Mouse (Mus musculus) gastrocnemius, postnatal 25 days (tissue): ENCODE results near the gene Gm20219. TPM values are rescaled to one million over a fixed set of nuclear protein-coding genes. Genes with fewer than 3 reads are reported as not detected.
A peak's percentile ranks its signal among the peaks of the same experiment; 100 is the strongest.
"Not testable (repeated sequence)": the region's sequence is repeated elsewhere in the genome, so short reads cannot be mapped to it uniquely, and the experiment has no call there.

Experiments
- DNase-seq: peaks from one replicate; pipeline ENCODE4 v3.0.0; 2022
- total RNA-seq, 2 experiments: library from RNA; stranded (reverse); gene quantifications; 1 replicate in 1 of 2; 2 replicates in 1 of 2; pipeline ENCODE4 v1.2.3; 2021

Gene Gm20219
- total RNA-seq, 2 experiments from 2014 or later = 0.43 to 0.78 TPM

DNA sequence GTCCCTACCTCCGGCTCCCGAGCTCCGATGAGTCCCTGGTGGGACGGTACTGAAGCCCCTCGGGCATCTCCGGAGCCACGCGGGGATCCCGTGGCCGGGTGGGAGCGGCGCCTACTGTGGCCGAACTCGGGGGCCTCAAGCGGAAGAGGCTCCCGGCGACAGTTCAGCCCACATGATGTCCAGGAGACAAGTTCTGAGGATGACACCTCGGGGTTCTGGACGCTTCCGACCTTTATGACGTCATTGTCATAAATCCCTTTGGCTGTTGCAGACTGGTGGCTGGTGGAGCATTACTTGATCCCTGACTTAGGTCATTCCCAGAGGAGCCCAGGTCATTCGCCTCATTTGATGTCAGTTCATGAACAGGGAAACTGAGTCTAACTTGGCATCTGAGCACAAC lies 41.9 kb downstream of the Gm20219 start, which contains the start of gene Znrf4:
Gene Znrf4 (minus strand): TSS at position 122 of the 400 bp plus-strand sequence.
- no peak for DNase-seq

DNA sequence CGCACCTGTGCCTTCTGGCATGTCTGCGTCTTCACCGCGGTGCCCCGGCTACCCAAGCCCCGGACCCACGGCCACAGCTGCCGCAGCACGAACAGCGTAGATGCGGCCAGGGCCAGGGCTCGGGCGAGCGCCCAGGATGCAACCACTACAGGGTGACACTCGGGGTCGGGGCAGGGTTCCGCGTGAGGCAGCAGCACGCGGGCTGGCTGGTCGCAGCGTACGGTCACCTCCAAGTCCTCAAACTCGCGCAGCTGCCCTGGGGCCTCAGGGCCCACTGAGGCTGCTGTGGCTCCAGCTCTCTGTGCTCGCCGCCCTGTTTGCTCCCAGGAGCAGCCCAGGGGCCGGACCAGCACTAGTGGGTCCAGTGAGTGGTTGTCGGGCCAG lies 42.5 kb downstream of the Gm20219 start:
- DNase-seq = no peak

DNA sequence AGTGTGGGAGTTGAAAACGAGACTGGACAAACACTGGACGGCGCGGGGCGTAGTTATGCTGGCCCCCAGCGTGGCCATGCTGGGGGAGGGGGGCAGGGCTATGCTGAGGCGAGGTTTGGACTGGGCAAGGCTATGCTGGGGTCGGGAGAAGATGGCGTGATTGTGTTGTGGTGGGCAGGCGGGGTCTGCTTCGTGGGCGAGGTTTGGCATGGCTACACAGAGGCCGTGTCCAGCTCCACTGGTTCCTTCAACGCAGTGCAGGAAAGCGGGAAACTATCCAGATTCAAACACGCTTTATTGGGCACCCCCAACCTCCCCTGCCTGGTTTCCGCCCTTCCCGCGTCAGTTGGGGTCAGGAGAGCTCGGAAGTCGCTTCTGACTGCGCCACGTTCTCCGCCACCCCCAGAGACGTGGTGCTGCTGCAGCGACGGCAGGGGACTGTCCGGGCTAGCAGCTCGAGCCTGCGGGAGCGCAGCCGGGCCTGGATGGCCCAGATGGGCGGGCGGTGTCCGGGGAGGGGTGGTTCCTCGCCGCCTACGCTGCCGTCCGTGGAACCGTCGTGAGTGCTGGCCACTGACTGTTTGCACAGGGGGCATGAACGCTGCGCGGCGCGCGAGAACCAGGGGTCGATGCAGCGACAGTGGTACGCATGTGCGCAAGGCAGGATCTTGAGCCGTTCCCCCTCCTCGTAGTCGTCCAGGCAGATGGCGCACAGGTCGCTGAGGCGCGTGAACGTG lies 43.0 kb downstream of the Gm20219 start:
- DNase-seq = no peak

DNA sequence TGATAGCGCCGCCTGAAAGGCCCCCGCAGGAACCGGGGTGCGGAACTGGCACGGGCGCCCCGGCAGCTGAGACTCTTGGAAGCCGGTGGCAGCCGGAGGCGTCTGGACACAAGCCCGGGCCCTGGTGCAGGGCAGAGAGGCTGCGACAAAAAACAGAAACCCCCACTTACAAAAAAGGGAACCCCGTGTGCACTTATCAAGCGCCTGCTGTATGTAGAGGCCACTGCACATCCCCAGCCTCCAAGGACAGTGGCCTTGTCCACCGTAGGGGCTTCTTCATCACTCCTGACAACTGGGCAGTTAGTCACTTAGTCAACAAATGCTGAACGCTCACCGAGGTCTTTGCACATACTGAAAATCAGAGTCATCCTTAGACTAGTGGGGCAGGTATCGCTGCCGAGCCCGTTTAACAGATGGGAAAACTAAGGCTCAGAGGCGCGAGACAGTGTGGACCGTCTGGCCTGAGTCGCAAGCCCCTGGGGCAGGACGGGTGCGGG lies 43.7 kb downstream of the Gm20219 start:
- DNase-seq = no peak

DNA sequence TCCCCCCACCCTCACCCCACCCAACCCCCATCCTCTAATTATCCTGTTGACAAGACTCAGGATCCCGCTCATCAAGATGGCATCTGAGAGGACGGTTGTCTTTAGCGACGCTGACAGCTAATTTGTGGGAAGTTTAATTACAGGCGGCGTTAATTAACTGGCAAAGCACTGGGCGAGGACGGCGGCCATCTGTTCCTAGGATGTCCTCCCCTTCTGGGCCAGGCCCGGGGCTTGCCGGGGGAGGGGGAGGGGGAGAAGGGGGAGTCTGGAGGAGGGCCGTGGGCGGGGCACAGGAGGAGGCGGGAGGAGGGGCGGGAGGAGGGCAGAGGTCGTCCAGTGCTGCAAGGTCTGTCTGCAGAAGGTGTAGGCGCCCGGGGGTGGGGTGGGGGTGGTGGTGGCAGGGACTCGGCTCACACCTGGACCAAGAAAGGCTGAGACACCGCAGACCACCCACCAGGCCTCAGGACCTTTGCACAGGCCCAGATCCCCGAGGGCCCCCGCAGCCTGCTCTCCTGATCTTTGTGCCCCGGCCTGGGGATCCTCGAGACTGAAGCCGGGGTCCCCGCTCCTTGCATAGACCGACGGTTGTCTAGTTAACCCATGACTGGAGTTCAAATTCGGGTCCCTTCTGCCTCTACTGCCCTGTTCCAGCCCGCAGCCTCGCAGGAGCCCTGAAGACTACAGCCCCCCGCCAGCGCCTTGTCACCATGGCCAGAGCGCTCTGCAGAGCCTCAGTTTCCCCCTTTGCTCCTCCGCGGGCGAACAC lies 44.3 kb downstream of the Gm20219 start:
- DNase-seq = no peak

DNA sequence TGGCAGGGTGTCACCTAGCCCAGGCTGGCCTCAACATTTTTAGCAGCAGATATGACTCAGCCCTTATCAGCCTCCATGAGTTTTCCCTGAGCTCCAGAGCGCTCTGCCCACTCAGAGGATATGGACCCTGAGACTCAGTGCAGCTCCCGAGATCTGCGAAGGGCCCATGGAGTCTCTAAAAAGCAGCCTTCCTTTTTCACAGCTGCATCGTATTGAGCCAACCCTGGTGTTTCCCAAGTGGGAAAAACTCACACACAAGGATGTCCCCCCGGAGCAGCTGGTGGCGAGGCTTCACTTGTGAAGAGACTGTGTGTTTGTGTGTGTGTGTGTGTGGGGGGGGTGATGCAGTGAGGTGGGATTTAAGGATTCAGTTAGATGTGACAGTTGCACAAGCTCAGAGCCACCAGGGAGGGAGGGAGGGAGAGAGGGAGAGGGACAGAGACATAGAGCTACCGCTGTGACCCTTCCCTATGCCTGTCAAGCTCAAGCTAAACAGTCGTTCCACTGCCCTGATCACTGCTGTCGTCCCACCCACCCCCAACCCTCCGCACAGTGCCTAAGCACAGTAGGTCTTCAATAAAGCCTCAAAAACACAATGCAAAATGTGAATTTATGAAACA lies 45.1 kb downstream of the Gm20219 start:
- DNase-seq = no peak

DNA sequence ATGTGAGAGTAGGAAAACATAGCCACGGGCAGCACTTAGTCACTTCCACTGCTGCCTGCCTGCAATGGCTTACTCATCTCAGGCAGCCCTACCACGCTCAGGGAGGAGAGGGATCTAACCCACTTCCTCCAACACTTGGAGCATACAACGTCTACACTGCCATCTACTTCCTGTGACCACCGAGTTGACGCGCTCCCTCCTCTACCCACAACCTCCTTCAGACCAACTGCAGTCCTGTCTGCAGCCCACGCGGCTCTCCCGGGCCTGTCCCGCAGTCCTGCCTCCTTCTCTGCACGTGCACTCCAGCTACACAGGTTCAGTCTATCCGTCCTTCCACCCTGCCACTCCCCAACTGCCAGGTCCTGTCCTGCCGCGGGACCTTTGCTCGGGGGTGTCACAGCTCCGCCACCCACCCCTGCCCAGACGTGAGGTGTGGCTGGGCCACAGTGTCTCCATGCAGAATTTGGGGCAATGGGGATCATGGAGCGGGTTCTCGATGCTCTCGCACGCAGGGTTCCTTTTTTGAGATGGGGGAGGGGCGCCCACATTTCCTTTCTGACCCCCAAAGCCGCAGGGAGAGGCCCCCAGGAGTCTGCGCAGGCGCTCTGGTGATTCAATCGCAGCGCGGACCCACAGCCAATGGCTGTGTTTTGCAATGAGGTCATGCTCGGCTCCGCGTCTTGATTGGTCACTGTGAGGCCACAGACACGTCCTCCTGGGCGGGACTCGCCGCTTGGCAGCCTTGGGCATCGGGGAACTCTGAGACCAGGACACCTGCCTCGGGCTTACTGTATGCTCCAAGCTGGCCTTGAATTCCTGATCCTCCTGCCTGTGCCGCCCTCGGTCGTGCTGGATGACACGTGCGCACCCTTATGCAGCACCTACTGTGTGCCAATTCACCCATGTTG lies 46.8 kb downstream of the Gm20219 start:
- peak; percentile 93 for DNase-seq

DNA sequence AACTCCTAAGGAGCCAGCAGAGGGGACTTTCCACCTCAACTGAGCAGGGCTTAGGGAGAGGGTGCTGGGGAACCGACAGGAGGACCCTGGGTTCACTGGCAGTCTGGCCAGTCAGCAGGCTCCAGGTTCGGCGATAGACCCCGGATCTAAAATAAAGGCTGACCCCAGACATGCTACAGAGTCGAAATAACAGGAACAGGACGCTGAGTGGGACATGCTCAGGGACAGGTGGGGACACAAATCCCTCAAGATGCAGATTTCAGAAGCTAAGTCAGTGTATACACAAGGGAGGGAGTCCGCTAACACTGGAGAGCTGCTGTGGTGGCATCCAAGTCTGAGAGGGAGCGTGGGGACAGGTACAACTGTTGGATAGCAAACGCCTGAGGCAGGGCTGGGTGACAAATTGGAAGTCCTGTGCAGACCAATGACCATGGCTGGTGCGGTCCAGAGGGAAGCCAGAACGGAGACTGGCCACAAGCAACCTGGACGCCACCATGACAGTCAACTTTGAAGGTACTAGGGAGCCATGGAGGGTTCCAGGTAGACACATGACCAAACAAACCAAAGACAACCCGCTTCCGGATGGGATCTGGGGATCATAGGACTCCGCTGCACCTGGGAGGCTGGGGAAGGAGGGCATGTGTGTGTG lies 47.6 kb downstream of the Gm20219 start:
- DNase-seq = no peak

DNA sequence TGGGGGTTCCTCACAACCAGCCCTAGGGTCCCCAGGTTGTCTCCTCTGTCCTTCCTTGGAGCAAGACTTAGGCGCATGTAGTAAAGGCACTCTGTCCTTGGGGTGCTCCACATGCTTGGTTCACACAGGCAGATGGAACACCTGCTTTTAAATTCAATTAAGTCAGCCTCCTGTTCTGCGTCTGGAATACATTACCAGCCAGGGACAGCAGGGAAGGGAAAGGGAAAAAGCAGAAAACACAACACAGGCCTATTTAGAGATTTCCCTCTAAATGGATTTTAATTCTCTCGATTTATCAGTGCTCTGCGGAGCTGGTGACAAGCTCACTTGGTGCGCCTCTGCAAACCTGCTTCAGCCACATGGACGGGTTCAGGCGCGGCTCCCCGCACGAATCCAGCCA lies 48.8 kb downstream of the Gm20219 start:
- no peak for DNase-seq

DNA sequence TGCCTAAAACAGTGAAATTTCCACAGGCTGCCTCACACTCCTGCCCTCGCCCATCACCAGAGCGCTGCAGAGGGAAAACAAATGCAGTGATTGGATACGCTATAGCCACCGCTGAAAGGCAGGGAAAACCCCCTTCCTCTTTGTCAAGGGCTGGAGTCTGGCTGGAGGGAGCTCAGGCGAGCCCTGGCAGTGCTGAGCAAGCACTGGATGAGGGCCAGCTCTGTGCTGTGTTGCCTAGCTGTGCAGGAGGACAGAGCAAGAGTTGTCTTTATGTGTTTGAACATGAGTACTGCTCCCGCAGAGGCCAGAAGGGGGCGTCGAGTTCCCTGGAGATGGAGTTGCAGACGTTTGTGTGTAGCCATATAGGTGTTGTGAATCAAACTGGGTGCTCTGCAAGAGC lies 51.7 kb downstream of the Gm20219 start:
- DNase-seq = no peak

DNA sequence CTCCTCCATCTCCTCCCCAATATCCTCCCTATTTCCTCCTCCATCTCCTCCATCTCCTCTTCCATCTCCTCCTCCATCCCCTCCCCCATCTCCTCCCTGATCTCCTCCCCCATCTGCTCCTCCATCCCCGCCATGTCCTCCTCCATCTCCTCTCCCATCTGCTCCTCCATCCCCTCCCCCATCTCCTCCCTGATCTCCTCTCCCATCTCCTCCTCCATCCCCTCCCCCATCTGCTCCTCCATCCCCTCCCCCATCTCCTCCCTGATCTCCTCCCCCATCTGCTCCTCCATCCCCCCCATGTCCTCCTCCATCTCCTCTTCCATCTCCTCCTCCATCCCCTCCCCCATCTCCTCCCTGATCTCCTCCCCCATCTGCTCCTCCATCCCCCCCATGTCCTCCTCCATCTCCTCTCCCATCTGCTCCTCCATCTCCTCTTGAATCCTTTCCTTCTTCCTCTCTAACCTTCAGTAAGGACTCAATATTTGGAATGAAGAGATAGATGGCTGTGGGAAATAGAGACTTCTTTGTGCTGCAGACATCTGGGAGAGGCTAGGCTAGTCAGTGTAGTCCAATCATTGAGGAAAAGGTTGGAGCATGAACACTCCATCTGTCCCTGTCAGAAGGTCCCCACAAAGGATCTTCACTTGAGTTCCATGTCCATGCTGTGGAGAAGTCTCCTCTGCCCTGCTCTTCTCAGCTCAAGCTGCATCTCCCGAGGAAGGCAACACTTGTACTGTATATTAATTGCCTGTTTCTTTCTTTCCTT lies 52.4 kb downstream of the Gm20219 start:
- not testable (repeated sequence) for DNase-seq

Other genes starting within 250 kb of the Gm20219 start
- 10 to 100 TPM; 21.5 to 22.6 TPM for gene Kdm4b, start 228.3 kb downstream of the Gm20219 start, total RNA-seq
- gene Ptprs, start 77.9 kb downstream of the Gm20219 start, total RNA-seq = 10 to 100 TPM; 37.7 to 39.6 TPM
- gene Znrf4, start 42.0 kb downstream of the Gm20219 start, total RNA-seq = not detected
- gene Safb2, start 30.2 kb upstream of the Gm20219 start, total RNA-seq = 10 to 100 TPM; 29.7 to 35.6 TPM
- gene Safb, start 30.4 kb upstream of the Gm20219 start, total RNA-seq = 10 to 100 TPM; 36.8 to 43.8 TPM
- gene 2410015M20Rik, start 55.4 kb upstream of the Gm20219 start, total RNA-seq = 100 to 1,000 TPM; 147 to 152 TPM
- gene Rpl36, start 59.0 kb upstream of the Gm20219 start, total RNA-seq = 100 to 1,000 TPM; 502 to 523 TPM
- gene Lonp1, start 72.5 kb upstream of the Gm20219 start, total RNA-seq = 10 to 100 TPM; 53.4 to 64.4 TPM
- gene Catsperd, start 73.8 kb upstream of the Gm20219 start, total RNA-seq = not detected
- gene Ranbp3, start 118.9 kb upstream of the Gm20219 start, total RNA-seq = 10 to 100 TPM; 32.8 to 34.2 TPM
- 100 to 1,000 TPM; 459 to 461 TPM for gene Ndufa11, start 163.4 kb upstream of the Gm20219 start, total RNA-seq
- gene Vmac, start 163.6 kb upstream of the Gm20219 start, total RNA-seq = 1 to 10 TPM; 3.3 to 3.5 TPM
- 1 to 10 TPM; 1.9 to 3.1 TPM for gene Nrtn, start 203.1 kb upstream of the Gm20219 start, total RNA-seq
- gene Dus3l, start 210.4 kb upstream of the Gm20219 start, total RNA-seq = 10 to 100 TPM; 12.4 to 14.5 TPM
- gene Prr22, start 215.9 kb upstream of the Gm20219 start, total RNA-seq = under 1 TPM in 1 of 2 experiments, not detected in 1; 0.33 TPM